Mouse (Mus musculus) embryonic fibroblast, embryonic 13.5 days (primary cell): ENCODE measurements around the gene C2.

Experiments
- CTCF ChIP-seq: IDR thresholded peaks from 2 replicates; pipeline ENCODE4 v1.5.1; 2011; ENCODE audit warnings: mild to moderate bottlenecking, control low read depth, low read length, moderate library complexity, borderline replicate concordance; ENCODE audit not compliant: insufficient read depth
- POLR2A ChIP-seq: IDR thresholded peaks from 2 replicates; pipeline ENCODE4 v1.6.1; 2011; ENCODE audit warnings: low read depth, mild to moderate bottlenecking, control low read depth, low read length, moderate library complexity

DNA sequence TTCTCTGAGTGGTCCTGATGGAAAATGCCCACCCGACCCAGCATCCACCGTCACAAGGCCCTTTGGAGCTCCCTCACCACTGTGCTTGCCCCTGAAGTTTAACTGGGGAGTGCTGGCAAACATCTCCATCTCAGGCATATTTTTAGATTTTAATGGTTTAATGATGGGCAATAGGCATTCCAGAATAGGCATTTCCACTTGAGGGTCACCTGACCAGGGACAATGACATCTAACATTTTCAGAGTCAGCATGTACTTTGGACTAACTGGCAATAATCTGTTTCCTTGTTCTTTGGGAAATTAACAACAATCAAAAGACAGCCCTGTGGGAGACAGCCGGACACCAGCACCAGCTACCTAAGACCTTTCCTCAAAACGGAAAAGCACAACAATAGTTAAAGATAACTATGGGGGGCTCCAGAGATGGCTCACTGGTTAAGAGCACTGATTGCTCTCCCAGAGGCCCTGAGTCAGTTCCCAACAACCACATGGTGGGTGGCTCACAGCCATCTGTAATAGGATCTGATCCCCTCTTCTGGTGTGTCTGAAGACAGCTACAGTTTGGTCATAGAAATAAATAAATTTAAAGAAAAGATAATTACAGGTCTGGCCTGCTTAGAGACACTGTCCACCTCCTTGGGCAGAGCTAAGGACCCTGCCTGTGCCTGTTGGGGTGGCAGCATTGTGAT lies 45.2 kb upstream of the C2 start:
- TF ChIP-seq CTCF (no peak), POLR2A (no peak)
